Mouse (Mus musculus) E14TG2a.4 (cell line): ENCODE measurements around the gene Dnase1l3.

Experiments used
- CTCF ChIP-seq: conservative IDR thresholded peaks from 2 replicates; pipeline ENCODE4 v1.5.1; 2014; ENCODE audit warnings: low read length
- POU5F1 ChIP-seq: IDR thresholded peaks from 2 replicates; pipeline ENCODE4 v1.6.1; 2014; ENCODE audit warnings: low read length, borderline replicate concordance

GRCm38 (mm10) chr14:7957049-7957448 lies 37.3 kb downstream of the Dnase1l3 start, which contains the start of gene Gm45521:
- TF ChIP-seq CTCF (no peak), POU5F1 (no peak)
